Mouse (Mus musculus): ENCODE results near the gene Echdc1. TPM values are rescaled to one million over a fixed set of nuclear protein-coding genes. Genes with fewer than 3 reads are reported as not detected.

The Echdc1 gene
- 20.9 and 24.5 TPM in 2 replicates for polyA plus RNA-seq (2015; fragmentation: Nextera tagmentation; extraction: Ambion mirVana)

DNA sequence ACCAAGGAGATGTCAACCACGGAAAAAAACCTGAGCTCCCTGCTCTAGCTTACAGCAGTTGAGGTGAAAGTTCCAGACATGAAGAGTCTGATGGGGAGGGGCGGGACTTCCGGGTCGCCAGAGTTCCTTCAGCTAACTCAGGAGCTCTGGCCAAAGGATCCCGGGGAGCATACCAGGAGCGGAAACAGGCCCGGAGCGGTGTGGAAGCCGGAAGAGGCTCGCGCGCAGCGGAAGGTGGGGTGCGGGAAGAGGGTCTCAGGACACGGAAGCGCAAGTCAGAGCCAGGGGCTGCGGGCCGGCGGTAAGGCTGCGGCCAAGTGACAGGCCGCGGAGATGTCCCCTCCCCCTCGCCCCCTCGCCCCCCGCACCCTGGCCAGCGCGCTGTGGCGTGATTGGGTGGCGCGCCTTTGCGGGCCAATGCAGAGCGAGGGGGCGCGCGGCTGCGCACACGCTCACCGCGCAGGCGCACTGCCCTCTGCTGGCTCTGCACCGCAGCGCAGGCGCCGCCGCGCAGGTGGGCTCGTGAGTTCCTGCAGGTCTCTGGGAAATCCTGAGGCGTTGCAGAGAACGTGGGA, at the start of gene Echdc1:
Gene Echdc1 (plus strand): TSS at position 103 of the 575 bp plus-strand sequence.
- H3K9ac ChIP-seq = peak within 1 kb of the TSS; percentile 90
- WGBS = 0% methylated on average over 42 of the region's 49 CpGs
- H3K4me3 ChIP-seq = peak within 1 kb of the TSS; percentile 81
- no peaks in the 10 kb centered on the region for H3K27me3 ChIP-seq (replicated peaks)
- peak within 1 kb of the TSS; percentile 71 for H3K4me2 ChIP-seq
- H3K4me1 ChIP-seq = peaks cover 12% of the 10 kb centered on the region
- H3K36me3 ChIP-seq = peaks cover 4% of the 10 kb centered on the region; the same call in 1 of the 2 replicates
- peak; percentile 89 for ATAC-seq (ENCODE audit: extremely low read depth, insufficient number of reproducible peaks, low FRiP score, low TSS enrichment)
- H3K27ac ChIP-seq (replicated peaks) = peak within 1 kb of the TSS; percentile 89
- H3K9me3 ChIP-seq = no peaks in the 10 kb centered on the region

DNA sequence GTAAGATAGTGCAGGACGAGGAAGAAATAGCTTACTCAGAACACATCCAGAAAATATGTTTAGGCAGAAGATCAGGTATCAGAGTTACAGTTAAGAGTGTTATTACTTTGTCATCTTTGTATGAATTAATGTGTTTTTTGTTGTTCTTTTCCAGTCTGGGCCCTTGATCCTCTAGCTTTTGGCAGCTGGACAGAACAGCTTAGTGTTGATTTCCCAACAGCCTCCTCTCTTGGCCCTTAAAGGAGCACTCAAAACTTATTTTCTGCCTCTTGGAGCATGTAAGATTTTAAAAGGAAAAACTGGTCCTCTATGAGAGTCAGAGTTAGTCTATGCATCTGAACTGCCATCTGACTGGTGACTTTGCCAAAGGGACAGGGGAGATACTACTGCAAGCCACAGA, 31.2 kb upstream of the Echdc1 start:
- Histone ChIP-seq H3K36me3 (no peaks in the 10 kb centered on the region), H3K4me2 (no peak overlapping the region), H3K9ac (no peak overlapping the region), H3K4me1 (no peaks in the 10 kb centered on the region), H3K27me3 (replicated peaks) (no peaks in the 10 kb centered on the region), H3K27ac (replicated peaks) (no peak overlapping the region), H3K9me3 (no peaks in the 10 kb centered on the region), H3K4me3 (no peak overlapping the region)
- 59% methylated on average over 1 of the region's 1 CpGs for WGBS
- no peak for ATAC-seq (ENCODE audit: extremely low read depth, insufficient number of reproducible peaks, low FRiP score, low TSS enrichment)

GRCm38 (mm10) chr10:29285757-29286156, 27.2 kb upstream of the Echdc1 start:
- ATAC-seq (ENCODE audit: extremely low read depth, insufficient number of reproducible peaks, low FRiP score, low TSS enrichment) = no peak
- no peak overlapping the region for H3K9ac ChIP-seq
- WGBS = 88% methylated on average over 1 of the region's 1 CpGs

DNA sequence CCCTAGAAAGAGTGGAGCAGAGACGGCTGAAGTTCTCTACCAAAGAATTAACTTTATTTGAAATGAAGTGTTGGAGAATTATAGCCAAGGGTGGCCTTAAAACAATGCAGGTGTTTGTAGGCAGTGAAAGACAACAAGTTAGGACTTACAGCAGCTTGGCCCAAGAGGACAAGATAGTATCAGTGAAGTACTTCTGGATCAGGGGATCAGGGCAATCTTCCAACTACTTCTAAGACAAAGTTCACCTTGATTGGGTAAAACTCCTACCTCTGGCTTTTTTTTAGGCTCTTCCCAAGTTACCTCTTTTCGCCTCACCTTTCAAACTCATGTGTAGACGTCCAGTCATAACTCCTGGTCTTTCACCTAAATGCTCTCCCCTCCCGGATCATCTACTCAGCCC, 10.7 kb upstream of the Echdc1 start:
- WGBS = 85% methylated on average over 4 of the region's 4 CpGs
- Histone ChIP-seq H3K4me2 (no peak overlapping the region), H3K4me3 (no peak overlapping the region), H3K9ac (no peak overlapping the region), H3K27ac (replicated peaks) (no peak overlapping the region), H3K27me3 (replicated peaks) (no peaks in the 10 kb centered on the region), H3K36me3 (no peaks in the 10 kb centered on the region), H3K9me3 (no peaks in the 10 kb centered on the region), H3K4me1 (0 out of 2 replicates have a peak, but pooled peaks cover 4% of the 10 kb centered on the region)
- ATAC-seq (ENCODE audit: extremely low read depth, insufficient number of reproducible peaks, low FRiP score, low TSS enrichment) = no peak

More at GRCm38 (mm10) chr10:29285757-29286156, 27.2 kb upstream of the Echdc1 start:
- no peaks in the 10 kb centered on the region for H3K36me3 ChIP-seq
- H3K9me3 ChIP-seq = no peaks in the 10 kb centered on the region
- H3K4me3 ChIP-seq = no peak overlapping the region
- no peak overlapping the region for H3K4me2 ChIP-seq
- H3K27ac ChIP-seq (replicated peaks) = no peak overlapping the region
- H3K27me3 ChIP-seq (replicated peaks) = no peaks in the 10 kb centered on the region
- H3K4me1 ChIP-seq = no peaks in the 10 kb centered on the region

GRCm38 (mm10) chr10:29311480-29312219, 1.3 kb upstream of the Echdc1 start:
- Histone ChIP-seq H3K4me3 (no peak overlapping the region), H3K36me3 (no peaks in the 10 kb centered on the region), H3K9ac (no peak overlapping the region), H3K4me2 (peak overlapping the region; percentile 71), H3K27ac (replicated peaks) (no peak overlapping the region), H3K4me1 (peaks cover 12% of the 10 kb centered on the region), H3K9me3 (no peaks in the 10 kb centered on the region), H3K27me3 (replicated peaks) (no peaks in the 10 kb centered on the region)
- ATAC-seq (ENCODE audit: extremely low read depth, insufficient number of reproducible peaks, low FRiP score, low TSS enrichment) = no peak
- 79% methylated on average over 4 of the region's 4 CpGs for WGBS

- peaks cover 12% of the 10 kb centered on the region for H3K4me1 ChIP-seq
- H3K4me3 ChIP-seq = peak overlapping the region; percentile 81
- H3K27me3 ChIP-seq (replicated peaks) = no peaks in the 10 kb centered on the region
- peaks cover 11% of the 10 kb centered on the region for H3K36me3 ChIP-seq
- no peaks in the 10 kb centered on the region for H3K9me3 ChIP-seq
- WGBS = 39% methylated on average over 5 of the region's 5 CpGs
- no peak overlapping the region for H3K27ac ChIP-seq (replicated peaks)
- H3K9ac ChIP-seq = peak overlapping the region; percentile 90
- peak overlapping the region; percentile 71 for H3K4me2 ChIP-seq
- ATAC-seq (ENCODE audit: extremely low read depth, insufficient number of reproducible peaks, low FRiP score, low TSS enrichment) = no peak
These were observed 939 bp downstream of the Echdc1 start for GRCm38 (mm10) chr10:29313905-29314304.

DNA sequence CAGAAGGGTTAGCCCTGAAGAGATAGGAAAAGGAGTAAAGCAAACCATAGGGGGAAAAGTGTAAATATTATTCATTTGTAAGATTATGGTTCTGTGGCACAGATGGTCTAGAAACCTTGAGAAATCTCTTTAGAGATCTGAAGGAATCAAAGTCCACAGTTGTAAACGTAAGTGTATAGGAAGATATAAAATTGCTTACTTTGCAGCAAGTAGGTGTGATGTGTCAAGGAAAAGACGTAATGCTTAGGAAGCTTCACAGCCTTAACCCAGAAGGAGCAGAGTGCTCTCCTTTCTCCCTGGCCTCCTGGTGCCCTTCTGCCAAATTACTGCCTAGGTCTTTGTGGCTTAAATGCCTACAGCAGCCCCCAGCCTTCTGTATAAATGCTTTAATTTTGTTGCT, 11.9 kb downstream of the Echdc1 start:
- H3K4me3 ChIP-seq = no peak overlapping the region
- WGBS = 84% methylated on average over 2 of the region's 2 CpGs
- H3K27ac ChIP-seq (replicated peaks) = no peak overlapping the region
- no peak for ATAC-seq (ENCODE audit: extremely low read depth, insufficient number of reproducible peaks, low FRiP score, low TSS enrichment)
- H3K27me3 ChIP-seq (replicated peaks) = no peaks in the 10 kb centered on the region
- no peaks in the 10 kb centered on the region for H3K4me1 ChIP-seq
- no peaks in the 10 kb centered on the region for H3K36me3 ChIP-seq
- H3K4me2 ChIP-seq = no peak overlapping the region
- no peaks in the 10 kb centered on the region for H3K9me3 ChIP-seq
- no peak overlapping the region for H3K9ac ChIP-seq

DNA sequence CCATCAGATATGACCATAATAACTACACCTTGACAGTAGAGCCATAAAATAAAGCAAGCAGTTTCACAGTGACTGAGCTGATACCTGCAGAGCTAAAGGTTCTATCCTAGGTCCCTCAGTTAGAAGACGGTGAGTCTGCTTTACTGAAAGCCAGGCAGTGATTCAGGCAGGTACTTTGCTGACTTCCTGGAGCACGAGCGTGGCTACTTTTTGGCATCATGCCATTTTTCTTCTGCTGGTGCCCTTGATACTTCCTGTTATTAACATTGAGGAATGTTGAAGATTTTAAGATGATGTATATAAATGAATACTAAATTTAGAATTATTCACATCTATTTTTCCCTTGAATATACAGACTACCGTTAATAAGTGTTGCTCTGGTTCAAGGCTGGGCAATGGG, 20.9 kb downstream of the Echdc1 start:
- ATAC-seq (ENCODE audit: extremely low read depth, insufficient number of reproducible peaks, low FRiP score, low TSS enrichment) = no peak
- Histone ChIP-seq H3K27ac (replicated peaks) (no peak overlapping the region), H3K27me3 (replicated peaks) (no peaks in the 10 kb centered on the region), H3K36me3 (peaks cover 9% of the 10 kb centered on the region), H3K4me1 (peaks cover 4% of the 10 kb centered on the region; the same call in 1 of the 2 replicates), H3K4me3 (no peak overlapping the region), H3K9me3 (no peaks in the 10 kb centered on the region), H3K9ac (no peak overlapping the region), H3K4me2 (no peak overlapping the region)
- 65% methylated on average over 4 of the region's 4 CpGs for WGBS

DNA sequence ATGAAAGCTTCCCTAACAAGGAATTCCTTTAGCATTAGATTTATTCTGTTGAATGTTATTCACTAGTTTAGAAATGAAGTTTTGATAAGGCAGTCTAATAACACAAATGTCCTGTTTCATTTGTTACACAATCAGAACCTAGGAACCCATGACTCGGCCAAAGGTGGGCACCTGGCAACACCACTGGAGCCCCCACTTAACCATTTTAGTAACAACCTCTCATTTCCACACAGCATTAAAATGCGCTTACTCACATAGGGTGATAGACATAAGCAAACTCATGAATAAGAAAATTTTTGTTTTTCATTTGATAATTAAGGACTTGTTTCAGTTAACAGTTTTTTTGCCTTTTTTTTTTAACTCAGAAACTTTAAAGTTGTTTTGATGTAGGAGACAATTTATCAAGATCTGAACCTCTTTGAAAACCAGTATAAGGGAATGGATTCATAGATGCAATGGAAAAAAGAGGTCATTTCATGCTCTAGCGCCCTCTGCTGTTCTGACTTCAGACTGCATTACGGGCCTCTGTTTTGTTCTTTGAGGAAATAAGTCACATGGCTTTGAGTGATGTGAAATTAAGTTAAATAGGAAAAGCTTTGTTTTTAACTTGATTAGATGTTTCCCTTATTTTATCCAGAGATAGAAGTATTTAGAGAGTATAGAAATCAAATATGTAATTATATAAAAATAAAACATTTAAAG, 25.5 kb downstream of the Echdc1 start:
- H3K9ac ChIP-seq = no peak overlapping the region
- H3K4me2 ChIP-seq = no peak overlapping the region
- no peaks in the 10 kb centered on the region for H3K9me3 ChIP-seq
- peaks cover 19% of the 10 kb centered on the region for H3K36me3 ChIP-seq
- H3K4me3 ChIP-seq = no peak overlapping the region
- no peak for ATAC-seq (ENCODE audit: extremely low read depth, insufficient number of reproducible peaks, low FRiP score, low TSS enrichment)
- peaks cover 4% of the 10 kb centered on the region; the same call in 1 of the 2 replicates for H3K4me1 ChIP-seq
- no peaks in the 10 kb centered on the region for H3K27me3 ChIP-seq (replicated peaks)
- H3K27ac ChIP-seq (replicated peaks) = no peak overlapping the region
- 50% methylated on average over 4 of the region's 4 CpGs for WGBS

GRCm38 (mm10) chr10:29344232-29344631, 31.3 kb downstream of the Echdc1 start:
- Histone ChIP-seq H3K27ac (replicated peaks) (no peak overlapping the region), H3K27me3 (replicated peaks) (no peaks in the 10 kb centered on the region), H3K36me3 (peaks cover 58% of the 10 kb centered on the region), H3K4me3 (no peak overlapping the region), H3K4me2 (no peak overlapping the region), H3K9me3 (no peaks in the 10 kb centered on the region), H3K9ac (no peak overlapping the region), H3K4me1 (peaks cover 5% of the 10 kb centered on the region; the same call in 1 of the 2 replicates)
- 63% methylated on average over 4 of the region's 4 CpGs for WGBS
- ATAC-seq (ENCODE audit: extremely low read depth, insufficient number of reproducible peaks, low FRiP score, low TSS enrichment) = no peak

DNA sequence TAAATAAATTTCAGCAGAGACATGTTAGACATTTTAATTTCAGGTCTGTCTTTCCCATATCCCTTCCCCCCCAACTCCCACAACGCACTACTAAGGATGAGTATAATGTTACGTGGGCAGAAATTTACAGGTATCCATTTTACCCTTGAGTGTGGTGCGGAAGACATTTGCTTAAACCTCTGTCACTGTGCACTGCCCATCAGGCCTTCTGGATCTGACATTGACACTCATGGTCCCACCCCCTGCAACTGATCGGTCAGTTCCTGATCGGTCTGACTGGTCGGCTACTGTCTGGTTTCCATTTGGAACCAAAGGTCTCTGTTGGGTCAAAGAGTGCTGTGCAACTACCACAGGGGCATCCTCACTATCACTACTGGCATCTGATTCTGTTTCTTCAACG, 33.7 kb downstream of the Echdc1 start:
- ATAC-seq (ENCODE audit: extremely low read depth, insufficient number of reproducible peaks, low FRiP score, low TSS enrichment) = no peak
- H3K27me3 ChIP-seq (replicated peaks) = no peaks in the 10 kb centered on the region
- no peaks in the 10 kb centered on the region for H3K9me3 ChIP-seq
- H3K4me3 ChIP-seq = no peak overlapping the region
- WGBS = 92% methylated on average over 7 of the region's 7 CpGs
- H3K4me2 ChIP-seq = no peak overlapping the region
- peaks cover 68% of the 10 kb centered on the region for H3K36me3 ChIP-seq
- H3K27ac ChIP-seq (replicated peaks) = no peak overlapping the region
- H3K4me1 ChIP-seq = peaks cover 8% of the 10 kb centered on the region; the same call in 1 of the 2 replicates
- no peak overlapping the region for H3K9ac ChIP-seq

All from heart, embryonic 13.5 days (tissue).